Mouse (Mus musculus): ENCODE data around the gene Cltc.

DNA sequence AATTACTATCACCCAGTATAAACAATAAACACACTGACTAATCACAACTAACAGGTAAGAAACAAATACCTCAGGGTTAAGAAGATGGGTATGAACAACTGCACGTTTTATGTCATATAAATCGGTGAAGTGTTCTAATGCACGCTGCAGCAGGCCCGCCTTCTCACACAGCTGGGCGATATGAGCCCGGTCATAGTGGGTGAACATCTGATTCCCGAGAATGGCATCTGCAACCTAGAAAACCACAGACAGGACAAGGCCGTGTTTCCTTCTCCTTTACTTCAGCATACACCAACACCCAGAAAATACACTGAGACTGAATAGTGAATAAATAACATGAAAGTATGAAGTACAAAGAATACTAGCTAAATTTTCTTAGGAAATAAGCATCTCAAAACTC, 38.0 kb downstream of the Cltc start:
- TF ChIP-seq CTCF (IDR thresholded peaks at IDR 0.05; ENCODE audit: borderline replicate concordance, extremely low read depth, insufficient read depth, insufficient read length), result no peak
- TF ChIP-seq POLR2A (IDR thresholded peaks at IDR 0.05; ENCODE audit: borderline replicate concordance, extremely low read depth, insufficient read depth, insufficient read length, poor library complexity, severe bottlenecking), result no peak
